Mouse (Mus musculus) T-helper 17 cell (primary cell): ENCODE measurements around the gene Slc25a24.

ENCODE experiments used
- in situ Hi-C, 2 experiments: fragments of 300-600 bp; cut with MboI, MseI; formaldehyde crosslinking; loops; 1 replicate in 1 of 2; 2 replicates in 1 of 2; pipeline ENCODE4 v1.15.1; 2025; ENCODE audit warnings: high pct_unique_total_duplicates in 2 of 2

Slc25a24 gene

GRCm38 (mm10) chr3:109122641-109123530 lies at the start of gene Slc25a24:
Gene Slc25a24 (plus strand): TSS chr3:109123149.
- in situ Hi-C loops, result no loop called here

GRCm38 (mm10) chr3:109080169-109080568 lies 42.8 kb upstream of the Slc25a24 start, which contains the start of gene Slc25a54:
Gene Slc25a54 (plus strand): TSS chr3:109080469.
- in situ Hi-C loops, result no loop called here

GRCm38 (mm10) chr3:109084418-109084817 lies 38.5 kb upstream of the Slc25a24 start:
- in situ Hi-C loops, result no loop called here

- in situ Hi-C loops, result no loop called here
These were observed 34.5 kb upstream of the Slc25a24 start for GRCm38 (mm10) chr3:109088460-109088859.

GRCm38 (mm10) chr3:109104702-109105101 lies 18.2 kb upstream of the Slc25a24 start:
- in situ Hi-C loops, result no loop called here

GRCm38 (mm10) chr3:109117136-109117535 lies 5.8 kb upstream of the Slc25a24 start:
- in situ Hi-C loops, result loop anchor here in 1 of 2 experiments (10.0 kb wide), 1 partner anchor 1402 kb away; no protein-coding TSS in a partner anchor

GRCm38 (mm10) chr3:109119562-109119961 lies 3.4 kb upstream of the Slc25a24 start:
- in situ Hi-C loops, result loop anchor here in 1 of 2 experiments (10.0 kb wide), 1 partner anchor 1405 kb away; no protein-coding TSS in a partner anchor

- in situ Hi-C loops, result loop anchor here in 1 of 2 experiments (10.0 kb wide), 1 partner anchor 1405 kb away; no protein-coding TSS in a partner anchor
These were observed 3.0 kb upstream of the Slc25a24 start for GRCm38 (mm10) chr3:109119973-109120372.

- in situ Hi-C loops, result no loop called here
These were observed 607 bp downstream of the Slc25a24 start for GRCm38 (mm10) chr3:109123531-109123981.

GRCm38 (mm10) chr3:109124091-109124490 lies 1.1 kb downstream of the Slc25a24 start:
- in situ Hi-C loops, result no loop called here

GRCm38 (mm10) chr3:109125531-109125930 lies 2.6 kb downstream of the Slc25a24 start:
- in situ Hi-C loops, result no loop called here

- in situ Hi-C loops, result no loop called here
These were observed 6.8 kb downstream of the Slc25a24 start for GRCm38 (mm10) chr3:109129768-109130167.

- in situ Hi-C loops, result no loop called here
These were observed 10.0 kb downstream of the Slc25a24 start for GRCm38 (mm10) chr3:109132966-109133365.

GRCm38 (mm10) chr3:109134036-109134435 lies 11.1 kb downstream of the Slc25a24 start:
- in situ Hi-C loops, result no loop called here

GRCm38 (mm10) chr3:109135352-109135751 lies 12.4 kb downstream of the Slc25a24 start:
- in situ Hi-C loops, result no loop called here

GRCm38 (mm10) chr3:109152561-109152960 lies 29.6 kb downstream of the Slc25a24 start:
- in situ Hi-C loops, result no loop called here

GRCm38 (mm10) chr3:109153410-109153809 lies 30.5 kb downstream of the Slc25a24 start:
- in situ Hi-C loops, result no loop called here

GRCm38 (mm10) chr3:109155926-109156669 lies 33.1 kb downstream of the Slc25a24 start:
- in situ Hi-C loops, result no loop called here

- in situ Hi-C loops, result no loop called here
These were observed 34.5 kb downstream of the Slc25a24 start for GRCm38 (mm10) chr3:109157481-109157880.

- in situ Hi-C loops, result no loop called here
These were observed 41.1 kb downstream of the Slc25a24 start for GRCm38 (mm10) chr3:109164088-109164487.

- in situ Hi-C loops, result no loop called here
These were observed 41.7 kb downstream of the Slc25a24 start for GRCm38 (mm10) chr3:109164644-109165043.

GRCm38 (mm10) chr3:109165214-109165829 lies 42.4 kb downstream of the Slc25a24 start:
- in situ Hi-C loops, result no loop called here
